Mouse (Mus musculus): ENCODE data around the gene Iqsec2.

DNA sequence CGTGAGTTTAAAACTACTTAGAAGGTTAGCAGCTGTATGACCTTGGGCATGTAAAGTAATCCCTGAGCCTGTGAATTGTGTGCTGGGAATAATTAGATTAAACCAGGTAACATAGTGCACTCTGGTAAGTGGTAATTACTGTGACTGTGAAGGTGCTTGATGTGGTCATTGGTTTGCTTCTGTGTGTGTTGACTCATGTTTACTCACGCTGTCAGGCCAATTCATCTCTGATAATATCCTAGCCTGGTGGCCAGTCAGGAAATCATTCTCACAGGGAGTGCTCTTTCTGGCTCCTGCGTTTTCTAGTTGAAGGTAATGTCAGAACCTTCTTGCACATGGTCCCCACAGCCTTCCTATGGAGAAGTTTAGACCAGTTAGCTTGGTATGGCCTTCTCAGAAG, 90.1 kb downstream of the Iqsec2 start:
- TF ChIP-seq CTCF (IDR thresholded peaks at IDR 0.05; ENCODE audit: insufficient read depth, low read length) (no peak), POLR2A (IDR thresholded peaks at IDR 0.05; ENCODE audit: borderline replicate concordance, extremely low read depth, low read depth, low read length) (no peak)

Data from lung, adult 2 months (tissue).